Mouse (Mus musculus): ENCODE results near the gene Ormdl2.

GRCm38 (mm10) chr10:128792041-128792440 is 29.4 kb downstream of the Ormdl2 start:
- TF ChIP-seq POLR2A (IDR thresholded peaks at IDR 0.05; ENCODE audit: insufficient read depth, low read depth, low read length) (no peak), CTCF (IDR thresholded peaks at IDR 0.05; ENCODE audit: insufficient read depth, low read depth, low read length) (no peak)
